Mouse (Mus musculus) thymus, adult 2 months (tissue): ENCODE measurements around the gene Kmt2e.

Experiments used
- CTCF ChIP-seq: fragments of 200-500 bp; IDR thresholded peaks from 2 replicates; pipeline ENCODE4 v1.5.1; 2012; ENCODE audit warnings: mild to moderate bottlenecking, control low read depth, low read length, moderate library complexity, borderline replicate concordance; ENCODE audit not compliant: control insufficient read depth, poor library complexity, insufficient read depth; ENCODE audit errors: extremely low read depth
- POLR2A ChIP-seq: fragments of 200-500 bp; IDR thresholded peaks from 2 replicates; pipeline ENCODE4 v1.6.1; 2012; ENCODE audit warnings: mild to moderate bottlenecking, low read length, control low read depth, moderate library complexity; ENCODE audit not compliant: control insufficient read depth, poor library complexity, insufficient read depth; ENCODE audit errors: extremely low read depth

- TF ChIP-seq CTCF (no peak), POLR2A (no peak)
Measured at GRCm38 (mm10) chr5:23419616-23420170, 14.5 kb upstream of the Kmt2e start.
